Mouse (Mus musculus): ENCODE results near the gene Sinhcaf. TPM values are rescaled to one million over a fixed set of nuclear protein-coding genes. Genes with fewer than 3 reads are reported as not detected.
"Not testable (repeated sequence)": the region's sequence is repeated elsewhere in the genome, so short reads cannot be mapped to it uniquely, and the experiment has no call there.

Sinhcaf gene
- polyA plus RNA-seq, 1 experiment, result not detected

- Histone ChIP-seq H3K27ac (ENCODE audit: insufficient read depth, low read depth, low read length) (no peak overlapping the region), H3K4me1 (ENCODE audit: control insufficient read depth, insufficient read depth, low read length) (no peaks in the 10 kb centered on the region), H3K4me3 (ENCODE audit: insufficient read depth, low read depth, low read length) (no peak overlapping the region)
- TF ChIP-seq CTCF (IDR thresholded peaks at IDR 0.05; ENCODE audit: insufficient read depth, low read depth, low read length), result no peak
- TF ChIP-seq POLR2A (IDR thresholded peaks at IDR 0.05; ENCODE audit: insufficient read depth, low read depth, low read length), result no peak
- 82% methylated on average over 1 of the region's 1 CpGs for WGBS
Observed at GRCm38 (mm10) chr6:148937693-148938092, 8.6 kb downstream of the Sinhcaf start.

- 73% methylated on average over 3 of the region's 3 CpGs for WGBS
- TF ChIP-seq POLR2A (IDR thresholded peaks at IDR 0.05; ENCODE audit: insufficient read depth, low read depth, low read length) (no peak), CTCF (IDR thresholded peaks at IDR 0.05; ENCODE audit: insufficient read depth, low read depth, low read length) (no peak)
Observed at GRCm38 (mm10) chr6:148934961-148935590, 11.2 kb downstream of the Sinhcaf start.

GRCm38 (mm10) chr6:148931281-148931680, 15.0 kb downstream of the Sinhcaf start:
- TF ChIP-seq POLR2A (IDR thresholded peaks at IDR 0.05; ENCODE audit: insufficient read depth, low read depth, low read length) (no peak), CTCF (IDR thresholded peaks at IDR 0.05; ENCODE audit: insufficient read depth, low read depth, low read length) (no peak)
- WGBS, result 88% methylated on average over 6 of the region's 6 CpGs
- no peaks in the 10 kb centered on the region for H3K4me1 ChIP-seq (ENCODE audit: control insufficient read depth, insufficient read depth, low read length)
- H3K4me3 ChIP-seq (ENCODE audit: insufficient read depth, low read depth, low read length), result no peak overlapping the region
- H3K27ac ChIP-seq (ENCODE audit: insufficient read depth, low read depth, low read length), result no peak overlapping the region

More at GRCm38 (mm10) chr6:148934961-148935590, 11.2 kb downstream of the Sinhcaf start:
- H3K4me1 ChIP-seq (ENCODE audit: control insufficient read depth, insufficient read depth, low read length), result no peaks in the 10 kb centered on the region
- no peak overlapping the region for H3K4me3 ChIP-seq (ENCODE audit: insufficient read depth, low read depth, low read length)
- H3K27ac ChIP-seq (ENCODE audit: insufficient read depth, low read depth, low read length), result no peak overlapping the region

- H3K4me3 ChIP-seq (ENCODE audit: insufficient read depth, low read depth, low read length), result no peak overlapping the region
- no peak overlapping the region for H3K27ac ChIP-seq (ENCODE audit: insufficient read depth, low read depth, low read length)
- H3K4me1 ChIP-seq (ENCODE audit: control insufficient read depth, insufficient read depth, low read length), result no peaks in the 10 kb centered on the region
- TF ChIP-seq CTCF (IDR thresholded peaks at IDR 0.05; ENCODE audit: insufficient read depth, low read depth, low read length) (no peak), POLR2A (IDR thresholded peaks at IDR 0.05; ENCODE audit: insufficient read depth, low read depth, low read length) (no peak)
Observed at GRCm38 (mm10) chr6:148918841-148919398, 27.3 kb downstream of the Sinhcaf start.

- Histone ChIP-seq H3K4me1 (ENCODE audit: control insufficient read depth, insufficient read depth, low read length) (no peaks in the 10 kb centered on the region), H3K27ac (ENCODE audit: insufficient read depth, low read depth, low read length) (no peak overlapping the region), H3K4me3 (ENCODE audit: insufficient read depth, low read depth, low read length) (no peak overlapping the region)
- 53% methylated on average over 1 of the region's 1 CpGs for WGBS
- TF ChIP-seq CTCF (IDR thresholded peaks at IDR 0.05; ENCODE audit: insufficient read depth, low read depth, low read length) (no peak), POLR2A (IDR thresholded peaks at IDR 0.05; ENCODE audit: insufficient read depth, low read depth, low read length) (no peak)
Observed at GRCm38 (mm10) chr6:148917672-148918071, 28.6 kb downstream of the Sinhcaf start.

- no peak overlapping the region for H3K4me3 ChIP-seq (ENCODE audit: insufficient read depth, low read depth, low read length)
- no peaks in the 10 kb centered on the region for H3K4me1 ChIP-seq (ENCODE audit: control insufficient read depth, insufficient read depth, low read length)
- 58% methylated on average over 3 of the region's 3 CpGs for WGBS
- no peak for TF ChIP-seq CTCF (IDR thresholded peaks at IDR 0.05; ENCODE audit: insufficient read depth, low read depth, low read length)
- TF ChIP-seq POLR2A (IDR thresholded peaks at IDR 0.05; ENCODE audit: insufficient read depth, low read depth, low read length), result no peak
- H3K27ac ChIP-seq (ENCODE audit: insufficient read depth, low read depth, low read length), result no peak overlapping the region
Observed at GRCm38 (mm10) chr6:148916817-148917216, 29.4 kb downstream of the Sinhcaf start.

- Histone ChIP-seq H3K4me3 (ENCODE audit: insufficient read depth, low read depth, low read length) (no peak overlapping the region), H3K27ac (ENCODE audit: insufficient read depth, low read depth, low read length) (no peak overlapping the region), H3K4me1 (ENCODE audit: control insufficient read depth, insufficient read depth, low read length) (no peaks in the 10 kb centered on the region)
- TF ChIP-seq POLR2A (IDR thresholded peaks at IDR 0.05; ENCODE audit: insufficient read depth, low read depth, low read length) (no peak), CTCF (IDR thresholded peaks at IDR 0.05; ENCODE audit: insufficient read depth, low read depth, low read length) (no peak)
- WGBS, result 8% methylated on average over 2 of the region's 2 CpGs
Observed at GRCm38 (mm10) chr6:148913938-148914337, 32.3 kb downstream of the Sinhcaf start.

GRCm38 (mm10) chr6:148911906-148912305, 34.4 kb downstream of the Sinhcaf start:
- not testable (repeated sequence) for H3K27ac ChIP-seq (ENCODE audit: insufficient read depth, low read depth, low read length); H3K4me1 ChIP-seq (ENCODE audit: control insufficient read depth, insufficient read depth, low read length); H3K4me3 ChIP-seq (ENCODE audit: insufficient read depth, low read depth, low read length)
- WGBS, result 83% methylated on average over 8 of the region's 8 CpGs

- WGBS, result 92% methylated on average over 9 of the region's 9 CpGs
- Histone ChIP-seq H3K4me3 (ENCODE audit: insufficient read depth, low read depth, low read length) (no peak overlapping the region), H3K27ac (ENCODE audit: insufficient read depth, low read depth, low read length) (no peak overlapping the region), H3K4me1 (ENCODE audit: control insufficient read depth, insufficient read depth, low read length) (no peaks in the 10 kb centered on the region)
- TF ChIP-seq POLR2A (IDR thresholded peaks at IDR 0.05; ENCODE audit: insufficient read depth, low read depth, low read length) (no peak), CTCF (IDR thresholded peaks at IDR 0.05; ENCODE audit: insufficient read depth, low read depth, low read length) (no peak)
Observed at GRCm38 (mm10) chr6:148906958-148907357, 39.3 kb downstream of the Sinhcaf start.
